Mouse (Mus musculus) ES-Bruce4 (cell line): ENCODE measurements around the gene Ebf4. TPM values are rescaled to one million over a fixed set of nuclear protein-coding genes. Genes with fewer than 3 reads are reported as not detected.

ENCODE experiments used
- H3K27ac ChIP-seq: 2 replicates; pipeline ENCODE4 v1.5.1; 2012; ENCODE audit warnings: low read length, inconsistent platforms; ENCODE audit not compliant: insufficient read depth
- H3K27me3 ChIP-seq: 2 replicates; pipeline ENCODE4 v1.6.1; 2012; ENCODE audit warnings: mild to moderate bottlenecking, low read length, inconsistent platforms; ENCODE audit not compliant: control insufficient read depth, poor library complexity, insufficient read depth, severe bottlenecking
- H3K36me3 ChIP-seq: 2 replicates; pipeline ENCODE4 v1.6.1; 2012; ENCODE audit warnings: inconsistent platforms, mild to moderate bottlenecking, low read length, moderate library complexity; ENCODE audit not compliant: control insufficient read depth, poor library complexity, insufficient read depth, severe bottlenecking
- H3K4me1 ChIP-seq: one replicate; pipeline ENCODE4 v1.8.1; 2011; ENCODE audit warnings: low read length; ENCODE audit not compliant: control insufficient read depth, insufficient read depth
- H3K4me3 ChIP-seq: 2 replicates; pipeline ENCODE4 v1.5.1; 2011; ENCODE audit warnings: low read depth, mild to moderate bottlenecking, low read length
- H3K9ac ChIP-seq: 2 replicates; pipeline ENCODE4 v1.6.1; 2012; ENCODE audit warnings: low read depth, mild to moderate bottlenecking, inconsistent platforms; ENCODE audit not compliant: poor library complexity, severe bottlenecking
- H3K9me3 ChIP-seq: replicated peaks from 2 replicates; pipeline ENCODE4 v1.6.1; 2012; ENCODE audit warnings: mild to moderate bottlenecking, low read length, inconsistent platforms; ENCODE audit not compliant: control insufficient read depth, poor library complexity, insufficient read depth, severe bottlenecking
- CTCF ChIP-seq: IDR thresholded peaks from one replicate; pipeline ENCODE4 v1.8.1; 2011; ENCODE audit warnings: low read depth, low read length
- EP300 ChIP-seq: IDR thresholded peaks from 2 replicates; pipeline ENCODE4 v1.6.1; 2011; ENCODE audit warnings: low read depth, low read length; ENCODE audit not compliant: insufficient read depth
- POLR2A ChIP-seq: IDR thresholded peaks from one replicate; pipeline ENCODE4 v1.8.1; 2011; ENCODE audit warnings: low read length; ENCODE audit not compliant: insufficient read depth
- polyA plus RNA-seq: library from polyadenylated mRNA; stranded (reverse); fragments of >200 nt; gene quantifications from 2 replicates; pipeline ENCODE4 v1.2.4, GENCODE M21; 2011; ENCODE audit warnings: low read depth; ENCODE audit not compliant: missing spikeins, insufficient read depth, insufficient read length

The Ebf4 gene
- polyA plus RNA-seq = 4.8 and 5.3 TPM in 2 replicates

- Histone ChIP-seq H3K4me1 (no peaks in the 10 kb centered on the region), H3K4me3 (peak within 1 kb of the TSS; percentile 80), H3K27ac (no peak within 1 kb of the TSS), H3K9ac (peak within 1 kb of the TSS; percentile 41), H3K9me3 (no peaks in the 10 kb centered on the region), H3K27me3 (0 out of 2 replicates have a peak, but pooled peaks cover 3% of the 10 kb centered on the region), H3K36me3 (no peaks in the 10 kb centered on the region)
- TF ChIP-seq EP300 = no peak
- TF ChIP-seq CTCF = no peak
- no peak for TF ChIP-seq POLR2A
These were observed at the start of gene Ebf4 for GRCm38 (mm10) chr2:130294936-130295277. TSS of gene Ebf4 (plus strand) at chr2:130295169.

GRCm38 (mm10) chr2:130246912-130247311, 48.1 kb upstream of the Ebf4 start:
- no peaks in the 10 kb centered on the region for H3K4me1 ChIP-seq
- no peaks in the 10 kb centered on the region for H3K27me3 ChIP-seq
- H3K27ac ChIP-seq = no peak overlapping the region
- H3K4me3 ChIP-seq = no peak overlapping the region
- TF ChIP-seq POLR2A (no peak), CTCF (no peak), EP300 (no peak)
- H3K9me3 ChIP-seq = no peaks in the 10 kb centered on the region; the same call in 1 of the 2 replicates
- no peak overlapping the region for H3K9ac ChIP-seq
- H3K36me3 ChIP-seq = no peaks in the 10 kb centered on the region

GRCm38 (mm10) chr2:130248226-130248625, 46.7 kb upstream of the Ebf4 start:
- no peak overlapping the region for H3K4me3 ChIP-seq
- H3K36me3 ChIP-seq = no peaks in the 10 kb centered on the region
- H3K9me3 ChIP-seq = no peaks in the 10 kb centered on the region; the same call in 1 of the 2 replicates
- no peak overlapping the region for H3K9ac ChIP-seq
- no peak overlapping the region for H3K27ac ChIP-seq
- no peaks in the 10 kb centered on the region for H3K27me3 ChIP-seq
- TF ChIP-seq EP300 = no peak
- H3K4me1 ChIP-seq = no peaks in the 10 kb centered on the region

GRCm38 (mm10) chr2:130256762-130257161, 38.2 kb upstream of the Ebf4 start:
- no peak for TF ChIP-seq CTCF
- H3K36me3 ChIP-seq = no peaks in the 10 kb centered on the region

GRCm38 (mm10) chr2:130260822-130261221, 34.1 kb upstream of the Ebf4 start:
- H3K27me3 ChIP-seq = no peaks in the 10 kb centered on the region
- no peak overlapping the region for H3K4me3 ChIP-seq
- TF ChIP-seq CTCF (no peak), EP300 (no peak), POLR2A (no peak)
- no peaks in the 10 kb centered on the region for H3K36me3 ChIP-seq
- H3K27ac ChIP-seq = no peak overlapping the region
- H3K9ac ChIP-seq = no peak overlapping the region
- no peaks in the 10 kb centered on the region for H3K9me3 ChIP-seq
- H3K4me1 ChIP-seq = no peaks in the 10 kb centered on the region

More at GRCm38 (mm10) chr2:130256762-130257161, 38.2 kb upstream of the Ebf4 start:
- Histone ChIP-seq H3K4me1 (no peaks in the 10 kb centered on the region), H3K9me3 (no peaks in the 10 kb centered on the region), H3K9ac (no peak overlapping the region), H3K27me3 (no peaks in the 10 kb centered on the region), H3K27ac (no peak overlapping the region), H3K4me3 (no peak overlapping the region)

GRCm38 (mm10) chr2:130261914-130262313, 33.1 kb upstream of the Ebf4 start:
- Histone ChIP-seq H3K36me3 (no peaks in the 10 kb centered on the region), H3K9me3 (no peaks in the 10 kb centered on the region)
- TF ChIP-seq CTCF = no peak
- no peak for TF ChIP-seq EP300
- no peak for TF ChIP-seq POLR2A

More at GRCm38 (mm10) chr2:130261914-130262313, 33.1 kb upstream of the Ebf4 start:
- no peaks in the 10 kb centered on the region for H3K27me3 ChIP-seq
- H3K9ac ChIP-seq = no peak overlapping the region
- H3K27ac ChIP-seq = no peak overlapping the region
- H3K4me1 ChIP-seq = no peaks in the 10 kb centered on the region
- H3K4me3 ChIP-seq = no peak overlapping the region
